Mouse (Mus musculus): ENCODE measurements around the gene Tspan3.

- TF ChIP-seq GATA1 (IDR thresholded peaks at IDR 0.05; ENCODE audit: borderline replicate concordance, low read length) (no peak), FLI1 (IDR thresholded peaks at IDR 0.05; ENCODE audit: low read length) (no peak)
Measured at GRCm38 (mm10) chr9:56092102-56092501, 73.2 kb downstream of the Tspan3 start.

All from megakaryocyte, embryonic 14.5 days (primary cell).